Mouse (Mus musculus) cerebellum, adult 2 months (tissue): Measurements from ENCODE around the gene Klhdc7a. TPM values are rescaled to one million over a fixed set of nuclear protein-coding genes. Genes with fewer than 3 reads are reported as not detected.
"Not testable (repeated sequence)": the region's sequence is repeated elsewhere in the genome, so short reads cannot be mapped to it uniquely, and the experiment has no call there.

Experiments
- DNase-seq, 2 experiments: peaks; one replicate each; pipeline ENCODE4 v3.0.0; 2021
- H3K27ac ChIP-seq: fragments of 200-500 bp; 2 replicates; pipeline ENCODE4 v1.5.1; 2012; ENCODE audit warnings: low read length, control low read depth, inconsistent platforms; ENCODE audit not compliant: insufficient read depth
- H3K27me3 ChIP-seq: fragments of 200-500 bp; 2 replicates; pipeline ENCODE4 v1.6.1; 2012; ENCODE audit warnings: inconsistent platforms, mild to moderate bottlenecking, low read length, moderate library complexity; ENCODE audit not compliant: control insufficient read depth, insufficient read depth
- H3K4me1 ChIP-seq: fragments of 200-500 bp; 2 replicates; pipeline ENCODE4 v1.6.1; 2011; ENCODE audit warnings: low read length; ENCODE audit not compliant: control insufficient read depth, insufficient read depth
- H3K4me3 ChIP-seq: fragments of 200-500 bp; replicated peaks from 2 replicates; pipeline ENCODE3; 2011; ENCODE audit warnings: mild to moderate bottlenecking, low read depth, low read length, control low read depth; ENCODE audit not compliant: insufficient read depth
- CTCF ChIP-seq: fragments of 200-500 bp; IDR thresholded peaks from 2 replicates; pipeline ENCODE4 v1.5.1; 2011; ENCODE audit warnings: low read depth, mild to moderate bottlenecking, control low read depth, low read length, moderate library complexity, borderline replicate concordance; ENCODE audit not compliant: insufficient read depth
- POLR2A ChIP-seq: fragments of 200-500 bp; IDR thresholded peaks from 2 replicates; pipeline ENCODE4 v1.6.1; 2011; ENCODE audit warnings: low read length, control low read depth, borderline replicate concordance; ENCODE audit not compliant: insufficient read depth
- WGBS: fragments of 180-500 bp; shearing (Covaris S2); methylation state at CpG from one replicate; pipeline ENCODE4 v1.1.7; 2018; 5-methylcytosine and 5-hydroxymethylcytosine counted together
- polyA plus RNA-seq: library from polyadenylated mRNA; depleted of rRNA; stranded (reverse); fragments of >200 nt; gene quantifications from 2 replicates; pipeline ENCODE4 v1.2.3, GENCODE M21; 2012

Klhdc7a gene
- polyA plus RNA-seq, 1 experiment, result 4.8 TPM

- Histone ChIP-seq H3K4me1 (peaks cover 13% of the 10 kb centered on the region), H3K27ac (no peak overlapping the region), H3K27me3 (no peaks in the 10 kb centered on the region), H3K4me3 (no peak overlapping the region)
- 57% methylated on average over 28 of the region's 28 CpGs for WGBS
- DNase-seq, result no peak
- TF ChIP-seq CTCF, result no peak
- TF ChIP-seq POLR2A, result no peak
Observed at GRCm38 (mm10) chr4:139965596-139966185, 2.1 kb downstream of the Klhdc7a start.

- Histone ChIP-seq H3K27ac (no peak overlapping the region), H3K4me1 (peaks cover 13% of the 10 kb centered on the region), H3K4me3 (no peak overlapping the region), H3K27me3 (no peaks in the 10 kb centered on the region)
- WGBS, result 74% methylated on average over 5 of the region's 5 CpGs
- TF ChIP-seq POLR2A (no peak), CTCF (no peak)
- no peak for DNase-seq
Observed at GRCm38 (mm10) chr4:139964406-139964805, 3.4 kb downstream of the Klhdc7a start.

GRCm38 (mm10) chr4:139963911-139964310, 3.9 kb downstream of the Klhdc7a start:
- TF ChIP-seq CTCF (no peak), POLR2A (no peak)
- peaks cover 13% of the 10 kb centered on the region for H3K4me1 ChIP-seq
- H3K4me3 ChIP-seq, result no peak overlapping the region
- WGBS, result 91% methylated on average over 5 of the region's 5 CpGs
- no peaks in the 10 kb centered on the region for H3K27me3 ChIP-seq
- no peak for DNase-seq
- H3K27ac ChIP-seq, result no peak overlapping the region

- 52% methylated on average over 8 of the region's 8 CpGs for WGBS
- no peak overlapping the region for H3K27ac ChIP-seq
- no peak for DNase-seq
- TF ChIP-seq POLR2A (no peak), CTCF (no peak)
- H3K27me3 ChIP-seq, result no peaks in the 10 kb centered on the region
- H3K4me3 ChIP-seq, result no peak overlapping the region
- peaks cover 13% of the 10 kb centered on the region for H3K4me1 ChIP-seq
Observed at GRCm38 (mm10) chr4:139963059-139963458, 4.8 kb downstream of the Klhdc7a start.

GRCm38 (mm10) chr4:139961816-139962215, 6.0 kb downstream of the Klhdc7a start:
- H3K4me1 ChIP-seq, result peaks cover under 1% of the 10 kb centered on the region; the same call in 1 of the 2 replicates
- TF ChIP-seq CTCF (no peak), POLR2A (no peak)
- H3K4me3 ChIP-seq, result no peak overlapping the region
- no peak for DNase-seq
- H3K27ac ChIP-seq, result no peak overlapping the region
- no peaks in the 10 kb centered on the region for H3K27me3 ChIP-seq
- 91% methylated on average over 8 of the region's 8 CpGs for WGBS

- DNase-seq, H3K27me3 ChIP-seq, H3K27ac ChIP-seq, H3K4me1 ChIP-seq, H3K4me3 ChIP-seq: not testable (repeated sequence)
- 94% methylated on average over 11 of the region's 11 CpGs for WGBS
Observed at GRCm38 (mm10) chr4:139961329-139961728, 6.5 kb downstream of the Klhdc7a start.

GRCm38 (mm10) chr4:139960724-139961315, 7.0 kb downstream of the Klhdc7a start:
- DNase-seq, result no peak
- TF ChIP-seq CTCF, result no peak
- TF ChIP-seq POLR2A, result no peak
- 36% methylated on average over 10 of the region's 10 CpGs for WGBS
- H3K27me3 ChIP-seq, result no peaks in the 10 kb centered on the region
- H3K4me3 ChIP-seq, result no peak overlapping the region
- H3K4me1 ChIP-seq, result no peaks in the 10 kb centered on the region
- H3K27ac ChIP-seq, result no peak overlapping the region

- TF ChIP-seq CTCF (no peak), POLR2A (no peak)
- H3K4me1 ChIP-seq, result no peaks in the 10 kb centered on the region
- 52% methylated on average over 12 of the region's 12 CpGs for WGBS
- H3K27ac ChIP-seq, result no peak overlapping the region
- DNase-seq, result no peak
- H3K27me3 ChIP-seq, result no peaks in the 10 kb centered on the region
- H3K4me3 ChIP-seq, result no peak overlapping the region
Observed at GRCm38 (mm10) chr4:139960086-139960713, 7.6 kb downstream of the Klhdc7a start.
